Mouse (Mus musculus) heart, embryonic 10.5 days (tissue): ENCODE results near the gene Tiparp. TPM values are rescaled to one million over a fixed set of nuclear protein-coding genes. Genes with fewer than 3 reads are reported as not detected.

Experiments used
- DNase-seq: peaks from one replicate; pipeline ENCODE4 v3.0.0-alpha.2; 2017; ENCODE audit warnings: low spot score
- H3K27ac ChIP-seq: fragments of 300-500 bp; sonication (generic); 2 replicates; pipeline ENCODE4 v1.5.1; 2016; ENCODE audit warnings: mild to moderate bottlenecking
- H3K27me3 ChIP-seq: fragments of 300-500 bp; sonication (generic); 2 replicates; pipeline ENCODE4 v1.6.1; 2016; ENCODE audit warnings: mild to moderate bottlenecking; ENCODE audit not compliant: poor library complexity, insufficient read depth, severe bottlenecking
- H3K36me3 ChIP-seq: fragments of 300-500 bp; sonication (generic); 2 replicates; pipeline ENCODE4 v1.6.1; 2016; ENCODE audit warnings: mild to moderate bottlenecking, moderate library complexity
- H3K4me1 ChIP-seq: fragments of 300-500 bp; sonication (generic); 2 replicates; pipeline ENCODE4 v1.6.1; 2016; ENCODE audit warnings: mild to moderate bottlenecking
- H3K4me3 ChIP-seq: fragments of 300-500 bp; sonication (generic); 2 replicates; pipeline ENCODE4 v1.5.1; 2016; ENCODE audit warnings: mild to moderate bottlenecking, moderate library complexity
- H3K9me3 ChIP-seq: fragments of 300-500 bp; sonication (generic); 2 replicates; pipeline ENCODE4 v1.6.1; 2016; ENCODE audit warnings: mild to moderate bottlenecking, moderate library complexity
- WGBS: fragments of 180-500 bp; shearing (Covaris S2); methylation state at CpG from one replicate; pipeline ENCODE4 v1.1.7; 2016; 5-methylcytosine and 5-hydroxymethylcytosine counted together
- polyA plus RNA-seq: library from polyadenylated mRNA; unstranded; fragments of >200 nt; fragmentation: Nextera tagmentation; extraction: Ambion mirVana; gene quantifications from 2 replicates; pipeline ENCODE4 v1.2.1, GENCODE M21; 2016

Gene Tiparp
- polyA plus RNA-seq = 36.3 and 51.3 TPM in 2 replicates

DNA sequence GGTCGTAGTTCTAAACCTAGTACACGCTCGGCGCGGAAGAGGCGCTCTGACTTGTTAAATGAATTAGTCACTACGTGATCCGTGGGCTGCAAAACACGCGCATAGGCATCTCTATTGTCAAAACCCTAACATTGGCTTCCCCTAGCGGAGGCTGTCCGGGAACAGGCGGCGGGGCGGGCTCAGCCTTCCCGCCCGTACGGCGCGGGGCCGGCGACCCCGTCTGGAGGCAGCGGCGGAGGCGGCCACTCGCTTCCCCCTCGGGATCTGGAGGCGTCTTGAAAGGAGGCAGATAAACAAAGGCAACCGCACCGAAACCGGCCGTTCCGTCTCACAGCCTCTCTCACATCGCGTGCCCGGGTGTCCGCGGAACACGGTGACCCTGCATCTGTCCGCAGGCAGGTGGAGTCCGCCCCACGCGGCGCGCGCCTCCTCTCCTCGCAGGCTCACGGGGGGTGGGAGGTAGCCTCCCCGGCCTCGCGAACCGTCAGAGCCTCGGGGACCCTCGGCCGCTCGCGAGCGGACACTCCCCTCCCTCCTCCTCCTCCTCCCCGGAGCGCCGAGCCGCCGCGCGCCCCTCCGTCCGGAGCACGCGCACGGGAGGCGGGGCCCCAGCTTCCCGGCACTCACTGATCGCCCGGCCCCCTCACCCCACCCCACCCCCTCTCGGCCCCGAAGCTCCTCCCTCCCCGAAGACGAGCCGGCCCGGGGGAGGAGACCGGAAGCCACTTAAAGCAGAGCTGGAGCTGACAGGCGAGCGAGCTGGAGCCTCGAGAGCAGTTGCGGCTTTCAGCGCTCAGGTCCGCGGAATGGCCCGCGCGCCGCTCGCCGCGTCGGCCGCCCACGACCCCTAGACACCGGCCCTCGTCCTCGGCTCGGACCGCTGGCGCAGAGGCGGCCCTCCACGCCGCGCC is at the start of gene Tiparp:
Gene Tiparp (plus strand): TSS at position 720 of the 911 bp plus-strand sequence.
- peak within 1 kb of the TSS; percentile 98 for H3K27ac ChIP-seq
- WGBS = under 1% methylated on average over 107 of the region's 109 CpGs
- peak; percentile 98 for DNase-seq
- H3K36me3 ChIP-seq = peaks cover 15% of the 10 kb centered on the region
- H3K9me3 ChIP-seq = no peaks in the 10 kb centered on the region
- H3K4me1 ChIP-seq = no peaks in the 10 kb centered on the region
- H3K27me3 ChIP-seq = no peaks in the 10 kb centered on the region
- peak within 1 kb of the TSS; percentile 95 for H3K4me3 ChIP-seq

GRCm38 (mm10) chr3:65480676-65481075 is 47.5 kb upstream of the Tiparp start:
- WGBS = 64% methylated on average over 6 of the region's 6 CpGs
- no peak for DNase-seq

GRCm38 (mm10) chr3:65482266-65482665 is 45.9 kb upstream of the Tiparp start:
- WGBS = 52% methylated on average over 1 of the region's 1 CpGs
- no peak overlapping the region for H3K4me3 ChIP-seq
- H3K27me3 ChIP-seq = no peaks in the 10 kb centered on the region
- H3K27ac ChIP-seq = no peak overlapping the region
- no peak for DNase-seq
- H3K36me3 ChIP-seq = no peaks in the 10 kb centered on the region
- no peaks in the 10 kb centered on the region for H3K9me3 ChIP-seq
- H3K4me1 ChIP-seq = peaks cover 9% of the 10 kb centered on the region

More at GRCm38 (mm10) chr3:65480676-65481075, 47.5 kb upstream of the Tiparp start:
- H3K27me3 ChIP-seq = no peaks in the 10 kb centered on the region
- H3K4me3 ChIP-seq = no peak overlapping the region
- no peaks in the 10 kb centered on the region for H3K36me3 ChIP-seq
- H3K4me1 ChIP-seq = peaks cover 19% of the 10 kb centered on the region
- no peaks in the 10 kb centered on the region for H3K9me3 ChIP-seq
- no peak overlapping the region for H3K27ac ChIP-seq

DNA sequence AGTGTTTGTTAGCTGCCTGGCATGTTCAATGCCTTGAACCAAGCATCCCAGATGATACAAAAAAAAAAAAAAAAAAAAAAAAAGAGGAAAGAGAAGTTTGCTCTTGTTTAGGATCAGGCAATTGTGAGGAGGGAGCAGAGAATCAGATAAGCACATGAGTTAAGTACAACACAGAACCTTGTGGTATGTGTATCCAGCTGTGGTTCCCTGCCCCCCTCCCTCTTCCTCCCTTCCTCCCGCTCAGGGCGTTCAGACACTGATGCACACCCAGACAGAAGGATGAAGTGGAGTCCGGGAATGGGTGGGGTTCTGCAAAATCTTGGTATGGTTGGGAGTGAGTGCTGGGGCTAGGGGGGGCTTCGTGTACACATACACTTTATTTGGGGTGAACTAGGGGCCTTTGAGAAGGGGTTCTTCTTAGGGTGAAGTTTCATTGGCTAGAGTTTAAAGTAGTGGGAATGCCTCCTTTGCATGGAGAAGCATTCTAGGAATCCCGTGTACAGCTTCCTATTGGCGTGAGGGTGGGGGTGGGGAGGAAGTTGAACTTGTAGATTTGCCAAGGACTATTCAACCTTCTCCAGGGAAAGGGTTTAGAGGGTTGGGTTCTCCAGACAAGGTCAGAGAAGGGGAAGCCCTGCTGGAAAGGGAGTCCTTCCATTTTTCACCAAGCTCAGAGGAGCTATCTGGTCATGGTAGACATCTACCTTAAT is 45.4 kb upstream of the Tiparp start:
- no peaks in the 10 kb centered on the region for H3K36me3 ChIP-seq
- H3K4me1 ChIP-seq = peaks cover 9% of the 10 kb centered on the region
- no peak for DNase-seq
- H3K9me3 ChIP-seq = no peaks in the 10 kb centered on the region
- H3K27me3 ChIP-seq = no peaks in the 10 kb centered on the region
- WGBS = 49% methylated on average over 6 of the region's 6 CpGs
- H3K4me3 ChIP-seq = no peak overlapping the region
- peak overlapping the region; percentile 25; the same call in 1 of the 2 replicates for H3K27ac ChIP-seq

- no peak overlapping the region for H3K4me3 ChIP-seq
- H3K27ac ChIP-seq = no peak overlapping the region
- H3K36me3 ChIP-seq = no peaks in the 10 kb centered on the region
- H3K27me3 ChIP-seq = no peaks in the 10 kb centered on the region
- H3K9me3 ChIP-seq = no peaks in the 10 kb centered on the region
- peaks cover 9% of the 10 kb centered on the region for H3K4me1 ChIP-seq
- 59% methylated on average over 7 of the region's 7 CpGs for WGBS
- DNase-seq = no peak
These were observed 44.0 kb upstream of the Tiparp start for GRCm38 (mm10) chr3:65484161-65484733.

DNA sequence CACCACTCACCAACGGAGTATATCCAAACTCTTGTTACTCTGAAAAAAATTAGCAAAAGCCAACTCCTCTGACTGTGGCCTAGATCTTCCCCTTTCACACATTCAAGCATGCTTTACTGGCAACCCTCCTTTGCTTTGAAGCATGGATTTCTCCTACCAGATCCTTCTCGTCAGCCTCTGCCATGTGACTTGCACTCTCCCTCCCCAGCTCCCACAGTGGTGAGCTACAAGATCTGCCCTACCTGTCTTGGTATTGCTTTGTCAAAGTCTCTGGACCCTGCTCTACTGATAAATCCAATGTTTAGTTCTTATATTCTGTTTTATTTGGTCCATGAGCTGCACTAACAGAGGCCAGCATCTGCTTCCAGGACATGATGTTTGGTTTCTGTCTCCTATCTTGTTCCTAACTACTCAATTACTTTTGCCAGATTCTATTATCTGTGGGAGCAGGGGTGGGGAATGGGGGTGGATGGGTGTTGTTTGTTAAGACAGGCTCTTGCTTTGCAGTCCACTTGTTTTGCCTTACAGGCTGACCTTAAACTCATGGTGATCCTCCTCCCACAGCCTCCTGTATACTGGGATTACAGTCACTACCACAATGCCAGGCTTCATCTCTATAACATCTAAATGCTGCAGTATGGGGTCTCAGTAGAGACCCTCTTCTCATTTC is 40.7 kb upstream of the Tiparp start:
- no peak for DNase-seq
- WGBS = 77% methylated on average over 2 of the region's 2 CpGs
- Histone ChIP-seq H3K36me3 (no peaks in the 10 kb centered on the region), H3K4me3 (no peak overlapping the region), H3K27ac (no peak overlapping the region), H3K27me3 (no peaks in the 10 kb centered on the region), H3K4me1 (peaks cover 9% of the 10 kb centered on the region), H3K9me3 (no peaks in the 10 kb centered on the region)

GRCm38 (mm10) chr3:65488556-65489244 is 39.5 kb upstream of the Tiparp start:
- H3K4me3 ChIP-seq = no peak overlapping the region
- DNase-seq = no peak
- no peaks in the 10 kb centered on the region for H3K36me3 ChIP-seq
- 71% methylated on average over 1 of the region's 1 CpGs for WGBS
- no peaks in the 10 kb centered on the region for H3K9me3 ChIP-seq
- H3K27me3 ChIP-seq = no peaks in the 10 kb centered on the region
- no peak overlapping the region for H3K27ac ChIP-seq
- no peaks in the 10 kb centered on the region for H3K4me1 ChIP-seq

GRCm38 (mm10) chr3:65489601-65490000 is 38.6 kb upstream of the Tiparp start:
- WGBS = 83% methylated on average over 6 of the region's 6 CpGs

GRCm38 (mm10) chr3:65494291-65494763 is 33.9 kb upstream of the Tiparp start:
- peak; percentile 81 for DNase-seq

More at GRCm38 (mm10) chr3:65489601-65490000, 38.6 kb upstream of the Tiparp start:
- Histone ChIP-seq H3K4me3 (no peak overlapping the region), H3K4me1 (peaks cover 7% of the 10 kb centered on the region), H3K36me3 (no peaks in the 10 kb centered on the region), H3K27ac (no peak overlapping the region), H3K27me3 (no peaks in the 10 kb centered on the region), H3K9me3 (no peaks in the 10 kb centered on the region)
- DNase-seq = no peak

GRCm38 (mm10) chr3:65507766-65508165 is 20.4 kb upstream of the Tiparp start:
- DNase-seq = no peak
- 67% methylated on average over 2 of the region's 2 CpGs for WGBS
- H3K9me3 ChIP-seq = no peaks in the 10 kb centered on the region

More at GRCm38 (mm10) chr3:65494291-65494763, 33.9 kb upstream of the Tiparp start:
- H3K9me3 ChIP-seq = no peaks in the 10 kb centered on the region
- no peaks in the 10 kb centered on the region for H3K36me3 ChIP-seq
- 6% methylated on average over 9 of the region's 9 CpGs for WGBS
- H3K4me1 ChIP-seq = peaks cover 12% of the 10 kb centered on the region
- no peaks in the 10 kb centered on the region for H3K27me3 ChIP-seq
- H3K27ac ChIP-seq = peak overlapping the region; percentile 80
- peak overlapping the region; percentile 45 for H3K4me3 ChIP-seq

DNA sequence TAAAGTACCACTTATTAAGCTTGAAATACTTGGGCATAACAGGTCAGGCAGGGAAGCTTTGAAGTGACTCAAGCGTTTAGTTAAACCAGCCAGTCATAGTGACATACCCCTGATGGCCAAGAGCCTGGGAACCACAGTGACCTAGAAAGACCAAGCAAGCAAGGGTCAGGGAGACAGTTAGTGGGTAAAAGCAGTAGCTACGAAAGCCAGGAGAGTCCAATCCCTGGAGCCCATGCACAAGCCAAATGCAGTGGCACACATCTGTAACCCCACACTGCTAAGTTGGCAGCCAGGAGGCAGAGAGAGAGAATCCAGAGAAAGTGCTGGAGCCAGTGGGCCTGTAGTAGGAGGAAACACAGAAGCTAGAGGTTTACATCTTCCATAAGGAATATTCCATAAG is 17.6 kb upstream of the Tiparp start:
- no peaks in the 10 kb centered on the region for H3K4me1 ChIP-seq
- no peak overlapping the region for H3K27ac ChIP-seq
- no peak for DNase-seq
- no peaks in the 10 kb centered on the region for H3K36me3 ChIP-seq
- H3K9me3 ChIP-seq = no peaks in the 10 kb centered on the region
- WGBS = 71% methylated on average over 2 of the region's 2 CpGs
- H3K27me3 ChIP-seq = no peaks in the 10 kb centered on the region
- no peak overlapping the region for H3K4me3 ChIP-seq

More at GRCm38 (mm10) chr3:65507766-65508165, 20.4 kb upstream of the Tiparp start:
- Histone ChIP-seq H3K4me3 (no peak overlapping the region), H3K27ac (no peak overlapping the region), H3K27me3 (no peaks in the 10 kb centered on the region), H3K36me3 (no peaks in the 10 kb centered on the region), H3K4me1 (no peaks in the 10 kb centered on the region)

GRCm38 (mm10) chr3:65515751-65516150 is 12.5 kb upstream of the Tiparp start:
- DNase-seq = no peak
- no peak overlapping the region for H3K4me3 ChIP-seq
- no peaks in the 10 kb centered on the region for H3K9me3 ChIP-seq
- H3K27me3 ChIP-seq = no peaks in the 10 kb centered on the region
- H3K4me1 ChIP-seq = peaks cover 9% of the 10 kb centered on the region; the same call in 1 of the 2 replicates
- H3K36me3 ChIP-seq = no peaks in the 10 kb centered on the region
- no peak overlapping the region for H3K27ac ChIP-seq
- 81% methylated on average over 2 of the region's 2 CpGs for WGBS
